Mouse (Mus musculus) spleen, adult 2 months (tissue): ENCODE measurements around the gene Nop9. TPM values are rescaled to one million over a fixed set of nuclear protein-coding genes. Genes with fewer than 3 reads are reported as not detected.

Experiments used
- DNase-seq, 2 experiments: peaks; one replicate each; pipeline versions ENCODE4 v3.0.0 to v3.0.0-alpha.2; 2012 to 2021; ENCODE audit warnings: low spot score in 2 of 2, low read depth in 1 of 2
- H3K27ac ChIP-seq: fragments of 200-500 bp; 2 replicates; pipeline ENCODE4 v1.5.1; 2012; ENCODE audit warnings: low read length, inconsistent platforms; ENCODE audit not compliant: insufficient read depth
- H3K27me3 ChIP-seq: fragments of 200-500 bp; 2 replicates; pipeline ENCODE4 v1.6.1; 2012; ENCODE audit warnings: mild to moderate bottlenecking, moderate library complexity, low read length, inconsistent platforms; ENCODE audit not compliant: control insufficient read depth, insufficient read depth
- H3K36me3 ChIP-seq: fragments of 200-500 bp; 2 replicates; pipeline ENCODE4 v1.6.1; 2012; ENCODE audit warnings: mild to moderate bottlenecking, low read length, inconsistent platforms; ENCODE audit not compliant: control insufficient read depth, insufficient read depth
- H3K4me1 ChIP-seq: fragments of 200-500 bp; 2 replicates; pipeline ENCODE4 v1.6.1; 2011; ENCODE audit warnings: inconsistent platforms; ENCODE audit not compliant: control insufficient read depth, insufficient read depth, insufficient read length
- H3K4me3 ChIP-seq: fragments of 200-500 bp; 2 replicates; pipeline ENCODE4 v1.5.1; 2011; ENCODE audit warnings: mild to moderate bottlenecking, inconsistent platforms; ENCODE audit not compliant: insufficient read depth, insufficient read length; ENCODE audit errors: extremely low read depth
- CTCF ChIP-seq: fragments of 200-500 bp; IDR thresholded peaks from 2 replicates; pipeline ENCODE4 v1.5.1; 2011; ENCODE audit warnings: mild to moderate bottlenecking, inconsistent platforms; ENCODE audit not compliant: insufficient read depth, insufficient read length, insufficient replicate concordance; ENCODE audit errors: extremely low read depth
- POLR2A ChIP-seq: fragments of 200-500 bp; IDR thresholded peaks from 2 replicates; pipeline ENCODE4 v1.6.1; 2011; ENCODE audit warnings: low read depth, low read length, inconsistent platforms
- WGBS: fragments of 180-500 bp; shearing (Covaris S2); methylation state at CpG from one replicate; pipeline ENCODE4 v1.1.7; 2018; 5-methylcytosine and 5-hydroxymethylcytosine counted together
- polyA plus RNA-seq: library from polyadenylated mRNA; depleted of rRNA; stranded (reverse); fragments of >200 nt; gene quantifications from 2 replicates; pipeline ENCODE4 v1.2.3, GENCODE M21; 2012; rRNA removed

Nop9 gene
- polyA plus RNA-seq, result 15.1 and 17.2 TPM in 2 replicates

- peak within 1 kb of the TSS; percentile 80 for H3K4me3 ChIP-seq
- peak; percentile 59 to 84 for DNase-seq
- H3K27me3 ChIP-seq, result no peaks in the 10 kb centered on the region
- H3K36me3 ChIP-seq, result peaks cover 9% of the 10 kb centered on the region; the same call in 1 of the 2 replicates
- peaks cover 9% of the 10 kb centered on the region; the same call in 1 of the 2 replicates for H3K4me1 ChIP-seq
- TF ChIP-seq CTCF (no peak), POLR2A (no peak; the same call in none of the 2 replicates)
- 2% methylated on average over 48 of the region's 48 CpGs for WGBS
- H3K27ac ChIP-seq, result peak within 1 kb of the TSS; percentile 31; the same call in 1 of the 2 replicates
Observed at GRCm38 (mm10) chr14:55745180-55745860, at the start of gene Nop9, which contains the start of gene Dhrs1. Gene Nop9, plus strand, starts transcription at chr14:55745693. Gene Dhrs1, minus strand, starts transcription at chr14:55745690.

GRCm38 (mm10) chr14:55697226-55697625 is 48.3 kb upstream of the Nop9 start:
- no peak overlapping the region for H3K4me3 ChIP-seq

DNA sequence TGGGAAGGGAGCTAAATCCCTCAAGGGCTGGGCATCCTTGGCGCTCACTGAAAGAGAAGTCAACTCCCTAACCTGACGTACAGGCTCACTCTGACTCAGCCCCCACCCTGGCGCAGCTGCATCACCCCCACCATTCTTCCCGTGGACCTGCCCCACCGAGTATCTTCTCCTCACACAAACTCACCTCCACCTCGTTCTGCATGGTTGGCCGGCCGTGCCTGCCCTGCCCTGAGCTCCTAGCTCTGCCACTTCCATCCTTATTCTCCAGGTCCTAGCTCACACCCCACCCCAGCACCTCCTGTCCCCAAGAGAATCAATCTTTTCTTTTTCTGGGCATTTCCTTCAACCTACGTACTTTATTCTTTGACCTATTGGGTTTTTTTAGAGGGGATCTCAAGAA is 44.4 kb upstream of the Nop9 start:
- Histone ChIP-seq H3K36me3 (no peaks in the 10 kb centered on the region), H3K27me3 (no peaks in the 10 kb centered on the region), H3K4me3 (no peak overlapping the region), H3K4me1 (no peaks in the 10 kb centered on the region), H3K27ac (no peak overlapping the region)
- no peak for TF ChIP-seq CTCF
- no peak for TF ChIP-seq POLR2A
- 80% methylated on average over 9 of the region's 9 CpGs for WGBS
- no peak for DNase-seq

More at GRCm38 (mm10) chr14:55697226-55697625, 48.3 kb upstream of the Nop9 start:
- TF ChIP-seq CTCF (no peak), POLR2A (no peak)
- no peak overlapping the region for H3K27ac ChIP-seq
- WGBS, result 56% methylated on average over 4 of the region's 4 CpGs
- H3K27me3 ChIP-seq, result no peaks in the 10 kb centered on the region
- no peaks in the 10 kb centered on the region for H3K4me1 ChIP-seq
- DNase-seq, result no peak
- no peaks in the 10 kb centered on the region for H3K36me3 ChIP-seq

- H3K4me3 ChIP-seq, result no peak overlapping the region
- no peaks in the 10 kb centered on the region for H3K36me3 ChIP-seq
- no peak for DNase-seq
- TF ChIP-seq POLR2A (no peak), CTCF (no peak)
- no peaks in the 10 kb centered on the region for H3K27me3 ChIP-seq
- no peaks in the 10 kb centered on the region for H3K4me1 ChIP-seq
- WGBS, result 90% methylated on average over 6 of the region's 6 CpGs
- no peak overlapping the region for H3K27ac ChIP-seq
Observed at GRCm38 (mm10) chr14:55702761-55703160, 42.7 kb upstream of the Nop9 start.

DNA sequence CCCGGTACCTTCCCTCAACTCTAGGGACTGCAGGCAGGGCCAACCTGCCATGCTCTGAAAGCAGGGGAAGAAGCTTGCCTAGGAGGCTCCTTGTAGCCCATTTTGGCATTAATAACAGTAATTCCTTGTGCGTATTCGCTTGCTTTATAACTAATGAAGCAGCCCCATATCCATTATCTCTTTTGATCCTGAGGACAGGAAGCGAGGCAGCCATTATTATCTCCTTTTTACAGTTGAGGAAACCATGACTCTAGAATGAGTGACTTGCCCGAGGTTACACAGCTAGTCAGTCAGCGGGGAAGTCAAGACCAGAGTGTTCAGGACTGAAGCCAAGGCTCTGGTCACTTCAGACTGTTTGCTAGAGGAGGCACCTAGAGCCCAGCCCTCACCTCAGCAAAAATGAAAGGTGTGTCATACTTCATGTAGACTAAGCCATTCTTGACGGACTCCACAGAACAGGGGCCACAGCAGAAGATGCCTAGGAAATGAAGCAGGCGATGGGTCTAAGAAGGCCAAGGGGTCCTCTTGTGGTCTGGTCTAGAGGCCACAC is 39.4 kb upstream of the Nop9 start:
- no peak overlapping the region for H3K4me3 ChIP-seq
- DNase-seq, result no peak
- WGBS, result 83% methylated on average over 8 of the region's 8 CpGs
- TF ChIP-seq POLR2A (no peak), CTCF (no peak)
- no peaks in the 10 kb centered on the region for H3K36me3 ChIP-seq
- no peaks in the 10 kb centered on the region for H3K27me3 ChIP-seq
- no peaks in the 10 kb centered on the region for H3K4me1 ChIP-seq
- no peak overlapping the region for H3K27ac ChIP-seq

DNA sequence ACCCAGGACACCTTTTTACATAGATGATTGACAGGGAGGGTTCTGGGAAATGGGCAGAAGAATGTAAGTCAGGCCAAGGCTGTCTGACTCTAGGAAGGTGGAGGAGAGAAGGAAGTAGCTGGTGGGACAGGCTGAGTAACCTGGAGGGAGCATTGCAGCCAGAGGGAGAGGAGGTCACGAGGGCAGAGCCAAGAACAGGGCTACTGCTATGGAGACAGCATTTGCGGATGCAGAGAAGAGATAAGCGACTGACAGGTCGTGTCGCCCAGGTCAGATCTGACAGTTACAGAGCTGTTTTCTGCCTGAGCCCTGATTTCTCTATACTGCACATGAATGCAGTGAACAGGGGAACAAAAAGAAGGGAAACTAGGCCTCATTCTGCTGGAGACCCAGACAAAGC is 38.1 kb upstream of the Nop9 start:
- Histone ChIP-seq H3K36me3 (no peaks in the 10 kb centered on the region), H3K4me1 (no peaks in the 10 kb centered on the region), H3K4me3 (no peak overlapping the region), H3K27me3 (no peaks in the 10 kb centered on the region), H3K27ac (no peak overlapping the region)
- DNase-seq, result no peak
- TF ChIP-seq CTCF, result no peak
- TF ChIP-seq POLR2A, result no peak
- WGBS, result 88% methylated on average over 5 of the region's 5 CpGs

- Histone ChIP-seq H3K4me1 (no peaks in the 10 kb centered on the region), H3K27me3 (0 out of 2 replicates have a peak, but pooled peaks cover 3% of the 10 kb centered on the region), H3K4me3 (no peak overlapping the region), H3K27ac (no peak overlapping the region), H3K36me3 (no peaks in the 10 kb centered on the region)
- no peak for TF ChIP-seq POLR2A
- no peak for TF ChIP-seq CTCF
- WGBS, result 96% methylated on average over 4 of the region's 4 CpGs
- DNase-seq, result no peak
Observed at GRCm38 (mm10) chr14:55709509-55709908, 36.0 kb upstream of the Nop9 start.
